Mouse (Mus musculus): Measurements from ENCODE around the gene Spon2. TPM values are rescaled to one million over a fixed set of nuclear protein-coding genes. Genes with fewer than 3 reads are reported as not detected.

The Spon2 gene
- polyA plus RNA-seq (2012; ENCODE audit: insufficient read depth, insufficient read length, missing spikeins) = 1.8 and 2.5 TPM in 2 replicates

GRCm38 (mm10) chr5:33218081-33218480 lies at the start of gene Spon2:
TSS of gene Spon2 (minus strand) at chr5:33218455.
- Histone ChIP-seq H3K4me1 (ENCODE audit: control insufficient read depth, insufficient read depth, insufficient read length, low read length) (peaks cover 62% of the 10 kb centered on the region), H3K27ac (replicated peaks; ENCODE audit: low read depth, low read length) (no peak within 1 kb of the TSS), H3K4me3 (ENCODE audit: insufficient read depth, low read depth, low read length) (no peak within 1 kb of the TSS)

GRCm38 (mm10) chr5:33254416-33254815 lies 36.2 kb upstream of the Spon2 start:
- no peak overlapping the region for H3K27ac ChIP-seq (replicated peaks; ENCODE audit: low read depth, low read length)

GRCm38 (mm10) chr5:33248186-33248585 lies 29.9 kb upstream of the Spon2 start:
- Histone ChIP-seq H3K4me3 (ENCODE audit: insufficient read depth, low read depth, low read length) (no peak overlapping the region), H3K27ac (replicated peaks; ENCODE audit: low read depth, low read length) (peak overlapping the region; percentile 81), H3K4me1 (ENCODE audit: control insufficient read depth, insufficient read depth, insufficient read length, low read length) (peaks cover 23% of the 10 kb centered on the region)

More at GRCm38 (mm10) chr5:33254416-33254815, 36.2 kb upstream of the Spon2 start:
- H3K4me3 ChIP-seq (ENCODE audit: insufficient read depth, low read depth, low read length) = no peak overlapping the region
- H3K4me1 ChIP-seq (ENCODE audit: control insufficient read depth, insufficient read depth, insufficient read length, low read length) = no peaks in the 10 kb centered on the region

- Histone ChIP-seq H3K27ac (replicated peaks; ENCODE audit: low read depth, low read length) (peak overlapping the region; percentile 81), H3K4me3 (ENCODE audit: insufficient read depth, low read depth, low read length) (no peak overlapping the region), H3K4me1 (ENCODE audit: control insufficient read depth, insufficient read depth, insufficient read length, low read length) (peaks cover 23% of the 10 kb centered on the region)
Observed at GRCm38 (mm10) chr5:33247387-33247786, 29.1 kb upstream of the Spon2 start.

GRCm38 (mm10) chr5:33245701-33246100 lies 27.4 kb upstream of the Spon2 start:
- Histone ChIP-seq H3K4me1 (ENCODE audit: control insufficient read depth, insufficient read depth, insufficient read length, low read length) (peaks cover 23% of the 10 kb centered on the region), H3K4me3 (ENCODE audit: insufficient read depth, low read depth, low read length) (no peak overlapping the region), H3K27ac (replicated peaks; ENCODE audit: low read depth, low read length) (peak overlapping the region; percentile 81)

- peaks cover 23% of the 10 kb centered on the region for H3K4me1 ChIP-seq (ENCODE audit: control insufficient read depth, insufficient read depth, insufficient read length, low read length)
- no peak overlapping the region for H3K4me3 ChIP-seq (ENCODE audit: insufficient read depth, low read depth, low read length)
- H3K27ac ChIP-seq (replicated peaks; ENCODE audit: low read depth, low read length) = no peak overlapping the region
Observed at GRCm38 (mm10) chr5:33244377-33244920, 26.2 kb upstream of the Spon2 start.

GRCm38 (mm10) chr5:33239934-33240333 lies 21.7 kb upstream of the Spon2 start:
- Histone ChIP-seq H3K4me3 (ENCODE audit: insufficient read depth, low read depth, low read length) (no peak overlapping the region), H3K27ac (replicated peaks; ENCODE audit: low read depth, low read length) (no peak overlapping the region), H3K4me1 (ENCODE audit: control insufficient read depth, insufficient read depth, insufficient read length, low read length) (peaks cover 5% of the 10 kb centered on the region; the same call in 1 of the 2 replicates)

GRCm38 (mm10) chr5:33239111-33239714 lies 21.0 kb upstream of the Spon2 start:
- H3K4me3 ChIP-seq (ENCODE audit: insufficient read depth, low read depth, low read length) = no peak overlapping the region
- H3K27ac ChIP-seq (replicated peaks; ENCODE audit: low read depth, low read length) = no peak overlapping the region
- H3K4me1 ChIP-seq (ENCODE audit: control insufficient read depth, insufficient read depth, insufficient read length, low read length) = peaks cover under 1% of the 10 kb centered on the region; the same call in 1 of the 2 replicates

GRCm38 (mm10) chr5:33238256-33238645 lies 20.0 kb upstream of the Spon2 start:
- no peak overlapping the region for H3K4me3 ChIP-seq (ENCODE audit: insufficient read depth, low read depth, low read length)
- no peaks in the 10 kb centered on the region for H3K4me1 ChIP-seq (ENCODE audit: control insufficient read depth, insufficient read depth, insufficient read length, low read length)
- no peak overlapping the region for H3K27ac ChIP-seq (replicated peaks; ENCODE audit: low read depth, low read length)

GRCm38 (mm10) chr5:33237600-33238255 lies 19.5 kb upstream of the Spon2 start:
- Histone ChIP-seq H3K27ac (replicated peaks; ENCODE audit: low read depth, low read length) (no peak overlapping the region), H3K4me1 (ENCODE audit: control insufficient read depth, insufficient read depth, insufficient read length, low read length) (no peaks in the 10 kb centered on the region), H3K4me3 (ENCODE audit: insufficient read depth, low read depth, low read length) (no peak overlapping the region)

- H3K4me1 ChIP-seq (ENCODE audit: control insufficient read depth, insufficient read depth, insufficient read length, low read length) = peaks cover 10% of the 10 kb centered on the region
- no peak overlapping the region for H3K27ac ChIP-seq (replicated peaks; ENCODE audit: low read depth, low read length)
- H3K4me3 ChIP-seq (ENCODE audit: insufficient read depth, low read depth, low read length) = no peak overlapping the region
Observed at GRCm38 (mm10) chr5:33234391-33235031, 16.3 kb upstream of the Spon2 start.

GRCm38 (mm10) chr5:33232791-33233190 lies 14.5 kb upstream of the Spon2 start:
- no peak overlapping the region for H3K4me3 ChIP-seq (ENCODE audit: insufficient read depth, low read depth, low read length)
- H3K27ac ChIP-seq (replicated peaks; ENCODE audit: low read depth, low read length) = no peak overlapping the region
- peaks cover 10% of the 10 kb centered on the region for H3K4me1 ChIP-seq (ENCODE audit: control insufficient read depth, insufficient read depth, insufficient read length, low read length)

GRCm38 (mm10) chr5:33230285-33230684 lies 12.0 kb upstream of the Spon2 start:
- Histone ChIP-seq H3K4me1 (ENCODE audit: control insufficient read depth, insufficient read depth, insufficient read length, low read length) (peaks cover 10% of the 10 kb centered on the region), H3K4me3 (ENCODE audit: insufficient read depth, low read depth, low read length) (no peak overlapping the region), H3K27ac (replicated peaks; ENCODE audit: low read depth, low read length) (no peak overlapping the region)

GRCm38 (mm10) chr5:33228428-33228827 lies 10.2 kb upstream of the Spon2 start:
- Histone ChIP-seq H3K27ac (replicated peaks; ENCODE audit: low read depth, low read length) (no peak overlapping the region), H3K4me3 (ENCODE audit: insufficient read depth, low read depth, low read length) (no peak overlapping the region), H3K4me1 (ENCODE audit: control insufficient read depth, insufficient read depth, insufficient read length, low read length) (peaks cover 10% of the 10 kb centered on the region)

GRCm38 (mm10) chr5:33225673-33226072 lies 7.4 kb upstream of the Spon2 start:
- H3K4me3 ChIP-seq (ENCODE audit: insufficient read depth, low read depth, low read length) = no peak overlapping the region
- peaks cover 26% of the 10 kb centered on the region for H3K4me1 ChIP-seq (ENCODE audit: control insufficient read depth, insufficient read depth, insufficient read length, low read length)
- H3K27ac ChIP-seq (replicated peaks; ENCODE audit: low read depth, low read length) = no peak overlapping the region

All from brown adipose tissue, adult 24 weeks (tissue).